Mouse (Mus musculus) embryonic facial prominence, embryonic 14.5 days (tissue): ENCODE measurements around the gene Mkln1. TPM values are rescaled to one million over a fixed set of nuclear protein-coding genes. Genes with fewer than 3 reads are reported as not detected.

Experiments used
- ATAC-seq: fragments of 200-750 bp; cut with Nextera tagmentation; 2 replicates; pipeline ENCODE4 v1.8.0; 2017; ENCODE audit warnings: low read depth, moderate number of reproducible peaks, moderate TSS enrichment
- DNase-seq: peaks from one replicate; pipeline ENCODE4 v3.0.0-alpha.2; 2015; ENCODE audit warnings: low spot score
- H3K27ac ChIP-seq: fragments of 300-500 bp; sonication (generic); replicated peaks from 2 replicates; pipeline ENCODE4 v1.5.1; 2014; ENCODE audit warnings: low read depth, mild to moderate bottlenecking, low read length, moderate library complexity
- H3K27me3 ChIP-seq: fragments of 300-500 bp; sonication (generic); replicated peaks from 2 replicates; pipeline ENCODE4 v1.6.1; 2014; ENCODE audit warnings: low read length; ENCODE audit not compliant: control insufficient read depth, insufficient read depth
- H3K36me3 ChIP-seq: fragments of 300-500 bp; sonication (generic); 2 replicates; pipeline ENCODE4 v1.6.1; 2014; ENCODE audit warnings: low read length, mixed read lengths; ENCODE audit not compliant: control insufficient read depth, insufficient read depth
- H3K4me1 ChIP-seq: fragments of 300-500 bp; sonication (generic); 2 replicates; pipeline ENCODE4 v1.6.1; 2014; ENCODE audit warnings: antibody characterized with exemption, low read length; ENCODE audit not compliant: control insufficient read depth, insufficient read depth
- H3K4me2 ChIP-seq: fragments of 300-500 bp; sonication (generic); 2 replicates; pipeline ENCODE4 v1.6.1; 2014; ENCODE audit warnings: low read depth, mild to moderate bottlenecking, low read length, moderate library complexity, mixed read lengths
- H3K4me3 ChIP-seq: fragments of 300-500 bp; sonication (generic); 2 replicates; pipeline ENCODE4 v1.5.1; 2014; ENCODE audit warnings: low read depth, mild to moderate bottlenecking, low read length
- H3K9ac ChIP-seq: fragments of 300-500 bp; sonication (generic); 2 replicates; pipeline ENCODE4 v1.6.1; 2014; ENCODE audit warnings: low read depth, mild to moderate bottlenecking, low read length, moderate library complexity, mixed read lengths
- H3K9me3 ChIP-seq: fragments of 300-500 bp; sonication (generic); 2 replicates; pipeline ENCODE4 v1.6.1; 2016; ENCODE audit warnings: low read length; ENCODE audit not compliant: control insufficient read depth
- WGBS: fragments of 180-500 bp; shearing (Covaris S2); extraction: QIAGEN DNeasy Blood & Tissue Kit; methylation state at CpG from one replicate; pipeline ENCODE4 v1.1.7; 2014; 5-methylcytosine and 5-hydroxymethylcytosine counted together
- polyA plus RNA-seq: library from polyadenylated mRNA; unstranded; fragments of >200 nt; fragmentation: Nextera tagmentation; extraction: Ambion mirVana; gene quantifications from 2 replicates; pipeline ENCODE4 v1.2.1, GENCODE M21; 2014

Mkln1 gene
- polyA plus RNA-seq, 1 experiment from 2014 or later, result 155 TPM

GRCm38 (mm10) chr6:31523039-31523438, 124.5 kb downstream of the Mkln1 start:
- Histone ChIP-seq H3K27me3 (no peaks in the 10 kb centered on the region), H3K27ac (no peak overlapping the region), H3K9ac (no peak overlapping the region), H3K4me2 (no peak overlapping the region), H3K4me1 (no peaks in the 10 kb centered on the region), H3K9me3 (no peaks in the 10 kb centered on the region), H3K4me3 (no peak overlapping the region), H3K36me3 (no peaks in the 10 kb centered on the region)
- no peak for DNase-seq
- no peak for ATAC-seq
- 41% methylated on average over 5 of the region's 5 CpGs for WGBS

- no peak for ATAC-seq
Measured at GRCm38 (mm10) chr6:31523657-31524056, 125.1 kb downstream of the Mkln1 start.

GRCm38 (mm10) chr6:31524121-31524520, 125.6 kb downstream of the Mkln1 start:
- no peaks in the 10 kb centered on the region for H3K27me3 ChIP-seq
- H3K4me3 ChIP-seq, result no peak overlapping the region
- H3K9ac ChIP-seq, result no peak overlapping the region
- DNase-seq (no peak), ATAC-seq (no peak)
- no peaks in the 10 kb centered on the region for H3K36me3 ChIP-seq
- no peak overlapping the region for H3K27ac ChIP-seq
- H3K4me1 ChIP-seq, result no peaks in the 10 kb centered on the region
- 89% methylated on average over 13 of the region's 13 CpGs for WGBS
- no peaks in the 10 kb centered on the region for H3K9me3 ChIP-seq
- no peak overlapping the region for H3K4me2 ChIP-seq

More at GRCm38 (mm10) chr6:31523657-31524056, 125.1 kb downstream of the Mkln1 start:
- Histone ChIP-seq H3K27ac (no peak overlapping the region), H3K4me1 (no peaks in the 10 kb centered on the region), H3K9me3 (no peaks in the 10 kb centered on the region), H3K27me3 (no peaks in the 10 kb centered on the region), H3K4me3 (no peak overlapping the region), H3K9ac (no peak overlapping the region), H3K4me2 (no peak overlapping the region), H3K36me3 (no peaks in the 10 kb centered on the region)
- no peak for DNase-seq
- 92% methylated on average over 4 of the region's 4 CpGs for WGBS

- no peaks in the 10 kb centered on the region for H3K4me1 ChIP-seq
- H3K9me3 ChIP-seq, result no peaks in the 10 kb centered on the region
- no peak for ATAC-seq
- no peaks in the 10 kb centered on the region for H3K36me3 ChIP-seq
- no peak overlapping the region for H3K4me3 ChIP-seq
- no peaks in the 10 kb centered on the region for H3K27me3 ChIP-seq
- H3K27ac ChIP-seq, result no peak overlapping the region
- 79% methylated on average over 8 of the region's 8 CpGs for WGBS
- H3K4me2 ChIP-seq, result no peak overlapping the region
- DNase-seq, result no peak
- no peak overlapping the region for H3K9ac ChIP-seq
Measured at GRCm38 (mm10) chr6:31524647-31525046, 126.1 kb downstream of the Mkln1 start.

GRCm38 (mm10) chr6:31525231-31525900, 126.8 kb downstream of the Mkln1 start:
- Histone ChIP-seq H3K27ac (no peak overlapping the region), H3K4me2 (no peak overlapping the region), H3K9ac (no peak overlapping the region), H3K27me3 (no peaks in the 10 kb centered on the region), H3K9me3 (no peaks in the 10 kb centered on the region), H3K4me3 (no peak overlapping the region), H3K4me1 (no peaks in the 10 kb centered on the region), H3K36me3 (no peaks in the 10 kb centered on the region)
- ATAC-seq (peak; percentile 75), DNase-seq (peak; percentile 74)
- 58% methylated on average over 6 of the region's 6 CpGs for WGBS

- H3K4me2 ChIP-seq, result no peak overlapping the region
- ATAC-seq, result no peak
- DNase-seq, result no peak
- no peak overlapping the region for H3K4me3 ChIP-seq
- no peak overlapping the region for H3K9ac ChIP-seq
- no peaks in the 10 kb centered on the region for H3K36me3 ChIP-seq
- H3K4me1 ChIP-seq, result no peaks in the 10 kb centered on the region
- H3K9me3 ChIP-seq, result no peaks in the 10 kb centered on the region
- H3K27ac ChIP-seq, result no peak overlapping the region
- WGBS, result 80% methylated on average over 5 of the region's 5 CpGs
- no peaks in the 10 kb centered on the region for H3K27me3 ChIP-seq
Measured at GRCm38 (mm10) chr6:31526929-31527328, 128.4 kb downstream of the Mkln1 start.

GRCm38 (mm10) chr6:31527897-31528296, 129.4 kb downstream of the Mkln1 start:
- ATAC-seq, result no peak
- H3K4me1 ChIP-seq, result no peaks in the 10 kb centered on the region
- 68% methylated on average over 7 of the region's 7 CpGs for WGBS

GRCm38 (mm10) chr6:31528339-31528738, 129.8 kb downstream of the Mkln1 start:
- Histone ChIP-seq H3K4me3 (no peak overlapping the region), H3K27ac (no peak overlapping the region), H3K27me3 (no peaks in the 10 kb centered on the region), H3K9me3 (no peaks in the 10 kb centered on the region), H3K4me1 (no peaks in the 10 kb centered on the region), H3K36me3 (no peaks in the 10 kb centered on the region), H3K9ac (no peak overlapping the region), H3K4me2 (no peak overlapping the region)
- 84% methylated on average over 5 of the region's 5 CpGs for WGBS
- ATAC-seq, result no peak
- no peak for DNase-seq

More at GRCm38 (mm10) chr6:31527897-31528296, 129.4 kb downstream of the Mkln1 start:
- Histone ChIP-seq H3K4me2 (no peak overlapping the region), H3K4me3 (no peak overlapping the region), H3K27ac (no peak overlapping the region), H3K27me3 (no peaks in the 10 kb centered on the region), H3K9me3 (no peaks in the 10 kb centered on the region), H3K9ac (no peak overlapping the region), H3K36me3 (no peaks in the 10 kb centered on the region)
- DNase-seq, result peak; percentile 34

- no peak for ATAC-seq
- no peak overlapping the region for H3K4me2 ChIP-seq
- no peaks in the 10 kb centered on the region for H3K9me3 ChIP-seq
- H3K27me3 ChIP-seq, result no peaks in the 10 kb centered on the region
- H3K27ac ChIP-seq, result no peak overlapping the region
- no peaks in the 10 kb centered on the region for H3K36me3 ChIP-seq
- no peak overlapping the region for H3K4me3 ChIP-seq
- WGBS, result 85% methylated on average over 3 of the region's 3 CpGs
- DNase-seq, result no peak
- H3K9ac ChIP-seq, result no peak overlapping the region
- no peaks in the 10 kb centered on the region for H3K4me1 ChIP-seq
Measured at GRCm38 (mm10) chr6:31531880-31532279, 133.3 kb downstream of the Mkln1 start.
